Mouse (Mus musculus) spleen, postnatal 36 days (tissue): ENCODE results near the gene Olfr974.
"Not testable (repeated sequence)": the region's sequence is repeated elsewhere in the genome, so short reads cannot be mapped to it uniquely, and the experiment has no call there.

Source experiments
- DNase-seq, 2 experiments: peaks; one replicate each; pipeline ENCODE4 v3.0.0; 2022; ENCODE audit warnings: low spot score in 2 of 2, mixed read lengths in 1 of 2

The Olfr974 gene

GRCm38 (mm10) chr9:39937201-39937600 is at the start of gene Olfr974:
Gene Olfr974 (plus strand): TSS chr9:39937501.
- DNase-seq: no peak

- no peak for DNase-seq
These were observed 32.2 kb upstream of the Olfr974 start for GRCm38 (mm10) chr9:39905106-39905505.

GRCm38 (mm10) chr9:39907036-39907435 is 30.3 kb upstream of the Olfr974 start, which contains the start of gene Olfr229:
Gene Olfr229 (plus strand): TSS chr9:39907336.
- DNase-seq: no peak

GRCm38 (mm10) chr9:39909939-39910338 is 27.4 kb upstream of the Olfr974 start:
- no peak for DNase-seq

GRCm38 (mm10) chr9:39927975-39928836 is 9.1 kb upstream of the Olfr974 start:
- DNase-seq: not testable (repeated sequence)

GRCm38 (mm10) chr9:39928837-39929236 is 8.5 kb upstream of the Olfr974 start:
- not testable (repeated sequence) for DNase-seq

GRCm38 (mm10) chr9:39951946-39952345 is 14.6 kb downstream of the Olfr974 start, which contains the start of gene Olfr975:
Gene Olfr975 (minus strand): TSS chr9:39952046.
- DNase-seq: no peak

GRCm38 (mm10) chr9:39961033-39961432 is 23.7 kb downstream of the Olfr974 start, which contains the start of gene Olfr976:
Gene Olfr976 (minus strand): TSS chr9:39961133.
- DNase-seq: not testable (repeated sequence)

- DNase-seq: not testable (repeated sequence)
These were observed 39.4 kb downstream of the Olfr974 start for GRCm38 (mm10) chr9:39976581-39977145.

- DNase-seq: no peak
These were observed 54.5 kb downstream of the Olfr974 start, which contains the start of gene Olfr978 for GRCm38 (mm10) chr9:39991813-39992212. Gene Olfr978 (plus strand): TSS chr9:39992113.
